Mouse (Mus musculus) stomach, postnatal 0 days (tissue): ENCODE results near the gene Eif2ak2. TPM values are rescaled to one million over a fixed set of nuclear protein-coding genes. Genes with fewer than 3 reads are reported as not detected.

Experiments
- ATAC-seq: fragments of 200-750 bp; cut with Nextera tagmentation; 2 replicates; pipeline ENCODE4 v1.8.0; 2017; ENCODE audit not compliant: low FRiP score, low TSS enrichment
- DNase-seq: peaks from one replicate; pipeline ENCODE4 v3.0.0-alpha.2; 2016; ENCODE audit warnings: low spot score
- H3K27ac ChIP-seq: fragments of 300-500 bp; sonication (generic); replicated peaks from 2 replicates; pipeline ENCODE4 v1.5.1; 2014; ENCODE audit warnings: mild to moderate bottlenecking, control low read depth
- H3K27me3 ChIP-seq: fragments of 300-500 bp; sonication (generic); 2 replicates; pipeline ENCODE4 v1.6.1; 2014; ENCODE audit warnings: low read length; ENCODE audit not compliant: control insufficient read depth, insufficient read depth
- H3K36me3 ChIP-seq: fragments of 300-500 bp; sonication (generic); 2 replicates; pipeline ENCODE4 v1.6.1; 2014; ENCODE audit warnings: low read length, mixed read lengths; ENCODE audit not compliant: control insufficient read depth, insufficient read depth
- H3K4me1 ChIP-seq: fragments of 300-500 bp; sonication (generic); replicated peaks from 2 replicates; pipeline ENCODE4 v1.6.1; 2014; ENCODE audit warnings: antibody characterized with exemption; ENCODE audit not compliant: control insufficient read depth, insufficient read depth
- H3K4me2 ChIP-seq: fragments of 300-500 bp; sonication (generic); replicated peaks from 2 replicates; pipeline ENCODE4 v1.6.1; 2014; ENCODE audit warnings: low read depth, mild to moderate bottlenecking, control low read depth, moderate library complexity
- H3K4me3 ChIP-seq: fragments of 300-500 bp; sonication (generic); 2 replicates; pipeline ENCODE4 v1.5.1; 2014; ENCODE audit warnings: low read depth, low read length, control low read depth
- H3K9ac ChIP-seq: fragments of 300-500 bp; sonication (generic); 2 replicates; pipeline ENCODE4 v1.6.1; 2014; ENCODE audit warnings: mild to moderate bottlenecking, low read length, control low read depth, mixed read lengths
- H3K9me3 ChIP-seq: fragments of 300-500 bp; sonication (generic); 2 replicates; pipeline ENCODE4 v1.6.1; 2016; ENCODE audit warnings: low read length; ENCODE audit not compliant: control insufficient read depth
- CTCF ChIP-seq: IDR thresholded peaks from 2 replicates; pipeline ENCODE4 v1.5.1; 2016; ENCODE audit warnings: antibody characterized with exemption, low read depth, mild to moderate bottlenecking, moderate library complexity
- EP300 ChIP-seq: optimal IDR thresholded peaks from 2 replicates; pipeline ENCODE3; 2016; ENCODE audit warnings: antibody characterized with exemption
- WGBS: fragments of 180-500 bp; shearing (Covaris S2); extraction: QIAGEN DNeasy Blood & Tissue Kit; methylation state at CpG from one replicate; pipeline ENCODE4 v1.1.7; 2014; 5-methylcytosine and 5-hydroxymethylcytosine counted together
- polyA plus RNA-seq: library from polyadenylated mRNA; unstranded; fragments of >200 nt; fragmentation: Nextera tagmentation; extraction: Ambion mirVana; gene quantifications from 2 replicates; pipeline ENCODE4 v1.2.1, GENCODE M21; 2015

The Eif2ak2 gene
- 7.6 and 12.4 TPM in 2 replicates for polyA plus RNA-seq

DNA sequence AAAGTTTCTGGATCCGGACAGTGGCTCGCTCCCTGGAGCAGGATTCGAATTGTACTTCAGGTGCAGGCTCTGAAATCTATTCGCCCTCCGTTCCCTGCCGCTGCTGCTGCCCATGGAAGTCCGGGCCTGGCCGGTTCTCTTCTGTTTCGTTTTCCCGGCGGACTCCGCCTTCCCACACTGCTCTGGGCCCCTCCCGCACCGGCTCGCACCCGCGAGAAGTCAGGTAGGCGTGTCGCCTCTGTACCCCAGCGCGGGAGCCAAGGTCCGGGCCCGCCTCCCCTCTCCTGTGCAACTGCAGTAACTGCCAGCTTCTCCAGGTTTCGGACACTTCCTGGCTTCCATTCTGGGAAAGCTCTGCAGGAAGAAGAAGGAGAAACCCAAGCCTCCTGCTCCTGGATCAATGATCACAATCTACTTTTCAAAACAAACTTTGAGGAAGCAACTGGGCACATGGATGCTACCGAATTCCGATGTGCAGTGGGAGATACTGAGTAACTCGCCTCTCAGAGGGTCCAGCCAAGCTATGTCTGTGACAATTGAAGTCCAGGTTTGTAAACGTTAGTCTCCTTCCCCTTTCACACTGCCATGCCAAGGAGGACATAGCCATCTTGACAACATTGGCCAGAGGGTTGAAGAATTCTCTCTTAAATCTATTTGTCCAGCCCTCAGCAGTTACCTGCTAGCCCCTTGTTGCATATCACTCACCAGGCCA lies at the start of gene Eif2ak2:
Eif2ak2 (minus strand) TSS at position 173 of the 712 bp plus-strand sequence.
- peak within 1 kb of the TSS; percentile 85 for H3K9ac ChIP-seq
- peaks cover 6% of the 10 kb centered on the region; the same call in 1 of the 2 replicates for H3K36me3 ChIP-seq
- no peak for TF ChIP-seq CTCF
- no peak for TF ChIP-seq EP300
- peak within 1 kb of the TSS; percentile 69 for H3K4me2 ChIP-seq
- H3K4me1 ChIP-seq = 0 out of 2 replicates have a peak, but pooled peaks cover 2% of the 10 kb centered on the region
- no peaks in the 10 kb centered on the region for H3K27me3 ChIP-seq
- no peaks in the 10 kb centered on the region for H3K9me3 ChIP-seq
- H3K27ac ChIP-seq = peak within 1 kb of the TSS; percentile 90
- WGBS = under 1% methylated on average over 28 of the region's 28 CpGs
- H3K4me3 ChIP-seq = peak within 1 kb of the TSS; percentile 69
- ATAC-seq (peak; percentile 99), DNase-seq (peak; percentile 95)

DNA sequence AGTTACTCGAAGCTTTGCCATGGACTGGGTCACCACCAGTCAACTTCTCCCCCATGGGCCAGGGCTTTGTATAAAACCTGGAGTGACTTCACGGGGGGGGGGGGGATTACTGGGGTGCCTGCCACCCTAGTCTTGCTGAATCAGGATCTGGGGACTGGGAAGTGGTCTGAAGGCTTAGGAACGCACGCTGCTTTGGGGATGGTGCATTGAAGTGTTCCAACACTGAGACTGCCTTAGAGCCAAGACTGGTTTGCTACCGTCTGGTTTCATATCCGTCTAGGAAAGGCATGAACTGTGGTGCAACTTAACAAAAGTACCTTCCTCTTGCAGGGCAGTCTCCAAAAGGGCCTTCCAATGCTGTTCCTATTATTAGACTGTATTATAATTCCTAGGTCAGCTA lies 35.3 kb upstream of the Eif2ak2 start:
- H3K27ac ChIP-seq = no peak overlapping the region
- H3K36me3 ChIP-seq = peaks cover 17% of the 10 kb centered on the region
- no peak for ATAC-seq
- 41% methylated on average over 6 of the region's 6 CpGs for WGBS
- H3K4me2 ChIP-seq = 0 out of 2 replicates have a peak overlapping the region, but pooled peaks have one; percentile 69
- no peaks in the 10 kb centered on the region; the same call in 1 of the 2 replicates for H3K4me1 ChIP-seq
- H3K9ac ChIP-seq = no peak overlapping the region
- no peaks in the 10 kb centered on the region for H3K9me3 ChIP-seq
- H3K4me3 ChIP-seq = no peak overlapping the region
- TF ChIP-seq CTCF (no peak), EP300 (no peak)
- DNase-seq = no peak
- H3K27me3 ChIP-seq = no peaks in the 10 kb centered on the region

DNA sequence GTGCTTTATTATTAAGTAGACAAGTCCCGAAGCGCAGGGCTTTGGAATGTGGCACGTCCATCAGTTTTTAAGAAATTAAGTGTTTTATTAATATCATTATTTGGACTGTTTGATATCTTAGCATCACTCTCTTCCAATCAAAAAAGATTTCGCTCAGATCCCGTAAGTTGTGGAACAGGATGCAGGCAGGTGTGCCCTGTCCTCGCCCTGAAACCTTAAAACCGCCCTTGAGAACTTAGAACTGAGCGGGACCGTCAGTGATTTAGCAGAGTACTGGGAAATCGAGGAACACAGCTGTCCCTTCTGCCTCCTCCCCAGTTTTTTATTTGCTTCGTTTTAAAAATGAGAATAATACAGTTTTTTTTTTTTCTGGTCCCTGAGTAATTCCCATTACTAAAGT lies 34.5 kb upstream of the Eif2ak2 start:
- peak overlapping the region; percentile 59 for H3K4me3 ChIP-seq

DNA sequence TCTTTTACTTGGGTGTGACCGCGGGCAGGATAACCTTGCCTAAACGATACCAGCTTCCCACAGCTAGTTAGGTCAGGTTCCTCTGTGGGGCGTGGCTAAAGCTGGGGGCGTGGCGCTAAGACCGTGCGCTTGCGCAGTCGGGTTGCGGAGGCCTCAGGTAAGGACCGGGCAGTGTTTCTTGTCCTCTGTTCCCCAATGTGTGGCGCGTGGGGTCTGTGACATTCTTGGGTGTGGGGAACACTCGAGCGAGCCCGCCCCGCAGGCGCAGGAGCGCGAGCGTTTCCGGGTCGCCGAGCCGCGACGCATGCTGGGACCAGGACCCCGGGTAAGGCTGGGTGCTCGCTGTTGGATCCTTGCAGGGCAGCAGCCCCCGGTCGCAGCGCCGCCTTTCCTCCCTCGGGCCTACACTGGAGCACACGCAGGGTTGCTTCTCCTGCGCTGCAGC lies 34.0 kb upstream of the Eif2ak2 start, which contains the start of gene Cebpzos:
Cebpzos (plus strand) TSS at position 132 of the 445 bp plus-strand sequence.
- DNase-seq = peak; percentile 93
- Histone ChIP-seq H3K27ac (peak within 1 kb of the TSS; percentile 90), H3K9me3 (no peaks in the 10 kb centered on the region), H3K36me3 (peaks cover 8% of the 10 kb centered on the region), H3K27me3 (no peaks in the 10 kb centered on the region), H3K9ac (peak within 1 kb of the TSS; percentile 80), H3K4me3 (peak within 1 kb of the TSS; percentile 59), H3K4me1 (no peaks in the 10 kb centered on the region; the same call in 1 of the 2 replicates), H3K4me2 (peak within 1 kb of the TSS; percentile 69)
- TF ChIP-seq CTCF (peak; percentile 18; the same call in 1 of the 2 replicates), EP300 (no peak)
- peak; percentile 94 for ATAC-seq
- WGBS = under 1% methylated on average over 31 of the region's 37 CpGs

More for the DNA sequence above, 34.5 kb upstream of the Eif2ak2 start:
- no peaks in the 10 kb centered on the region; the same call in 1 of the 2 replicates for H3K4me1 ChIP-seq
- TF ChIP-seq EP300 (no peak), CTCF (no peak)
- H3K27ac ChIP-seq = peak overlapping the region; percentile 90
- under 1% methylated on average over 11 of the region's 11 CpGs for WGBS
- H3K4me2 ChIP-seq = peak overlapping the region; percentile 69
- H3K36me3 ChIP-seq = peaks cover 12% of the 10 kb centered on the region
- ATAC-seq (peak; percentile 33; the same call in 1 of the 2 replicates), DNase-seq (no peak)
- H3K9ac ChIP-seq = peak overlapping the region; percentile 80
- no peaks in the 10 kb centered on the region for H3K27me3 ChIP-seq
- H3K9me3 ChIP-seq = no peaks in the 10 kb centered on the region

DNA sequence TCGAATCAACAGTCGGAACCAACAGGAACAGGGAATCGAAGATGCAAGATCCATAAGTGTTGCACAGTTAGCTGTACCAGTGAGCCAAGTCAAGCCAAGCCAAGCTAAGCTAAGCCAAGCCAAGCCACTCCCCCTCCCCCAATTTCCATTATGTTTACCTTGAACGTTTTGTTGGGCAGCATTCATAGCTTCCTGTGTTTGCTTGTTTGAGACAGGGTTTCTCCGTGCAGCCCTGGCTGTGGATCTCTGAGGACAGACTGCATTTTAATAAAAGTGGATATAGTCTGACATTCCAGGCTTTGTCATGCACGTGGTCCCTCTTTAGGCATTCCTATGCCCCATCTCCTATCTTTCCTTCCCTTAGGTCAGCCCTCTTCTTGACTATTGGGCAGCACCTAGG lies 33.4 kb upstream of the Eif2ak2 start:
- peak overlapping the region; percentile 80; the same call in 1 of the 2 replicates for H3K9ac ChIP-seq
- TF ChIP-seq EP300 = no peak
- peak overlapping the region; percentile 69 for H3K4me2 ChIP-seq
- 45% methylated on average over 6 of the region's 6 CpGs for WGBS
- peak overlapping the region; percentile 59 for H3K4me3 ChIP-seq
- 0 out of 2 replicates have a peak, but pooled peaks cover 3% of the 10 kb centered on the region for H3K36me3 ChIP-seq
- DNase-seq (no peak), ATAC-seq (no peak)
- no peaks in the 10 kb centered on the region for H3K27me3 ChIP-seq
- H3K27ac ChIP-seq = peak overlapping the region; percentile 90
- H3K4me1 ChIP-seq = no peaks in the 10 kb centered on the region; the same call in 1 of the 2 replicates
- no peaks in the 10 kb centered on the region for H3K9me3 ChIP-seq

DNA sequence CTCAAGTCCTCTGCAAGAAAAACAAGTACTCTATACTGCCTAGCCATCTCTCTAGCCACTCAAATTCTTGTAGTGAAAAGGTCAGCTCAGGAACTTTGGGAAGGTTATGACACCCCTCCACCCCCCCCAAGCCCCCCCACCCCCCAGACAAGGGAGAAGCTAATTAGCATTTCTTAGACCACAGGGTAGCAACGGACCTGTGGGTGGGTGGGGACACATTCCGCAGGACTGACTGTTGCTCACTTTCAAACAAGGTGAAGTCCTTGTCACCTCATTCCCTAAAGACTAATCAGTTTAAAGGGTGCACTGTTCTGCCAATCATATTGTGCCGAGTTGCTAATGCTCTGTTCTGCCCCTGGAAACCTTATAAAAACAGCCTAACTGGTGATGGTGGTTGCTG lies 31.5 kb upstream of the Eif2ak2 start:
- 70% methylated on average over 3 of the region's 3 CpGs for WGBS
- H3K4me1 ChIP-seq = no peaks in the 10 kb centered on the region; the same call in 1 of the 2 replicates

More for the DNA sequence above, 31.5 kb upstream of the Eif2ak2 start:
- no peaks in the 10 kb centered on the region for H3K27me3 ChIP-seq
- no peaks in the 10 kb centered on the region for H3K9me3 ChIP-seq
- no peaks in the 10 kb centered on the region for H3K36me3 ChIP-seq
- TF ChIP-seq CTCF = no peak
- TF ChIP-seq EP300 = no peak
- DNase-seq = no peak
- ATAC-seq = no peak
- H3K9ac ChIP-seq = no peak overlapping the region
- H3K4me2 ChIP-seq = no peak overlapping the region
- H3K4me3 ChIP-seq = no peak overlapping the region
- H3K27ac ChIP-seq = no peak overlapping the region
